Mouse (Mus musculus): Measurements from ENCODE around the gene Patj. TPM values are rescaled to one million over a fixed set of nuclear protein-coding genes. Genes with fewer than 3 reads are reported as not detected.

Patj gene
- polyA plus RNA-seq, 2 experiments, result 11.9 to 16.7 TPM

DNA sequence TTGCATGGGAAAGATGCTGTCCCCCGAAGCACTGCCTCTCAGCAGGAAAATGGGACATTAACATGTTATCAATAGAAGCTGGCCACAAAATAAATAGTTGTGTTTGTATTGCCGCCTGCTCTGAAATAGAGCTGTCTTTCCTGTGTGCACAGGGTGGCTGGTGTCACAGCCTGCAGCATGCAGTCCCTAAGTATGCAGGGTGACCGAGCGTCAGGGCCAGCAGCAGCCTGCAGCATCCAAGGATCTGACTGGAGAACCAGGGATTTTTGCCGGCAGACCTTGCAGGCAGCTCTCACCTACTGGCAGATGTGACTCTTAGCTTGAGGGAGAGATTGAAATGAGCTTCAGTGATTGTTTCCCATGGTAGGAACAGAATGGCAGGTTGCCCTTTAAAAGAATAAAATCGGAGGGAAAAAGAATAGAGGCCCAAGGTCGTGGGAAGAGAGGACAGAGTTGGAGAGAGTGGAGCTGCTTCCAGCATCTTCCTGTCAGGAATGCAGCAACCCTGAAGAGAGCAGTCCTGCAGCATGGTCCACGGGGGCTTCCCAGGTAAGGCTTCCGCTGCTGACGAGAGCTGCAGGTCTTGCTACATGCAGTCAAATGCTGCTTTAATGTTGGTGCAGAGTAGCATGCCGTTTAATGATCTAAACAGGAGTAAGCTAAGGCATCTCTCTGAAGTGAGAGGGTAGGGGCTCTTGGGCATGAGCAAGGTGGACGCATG lies 151.0 kb downstream of the Patj start:
- TF ChIP-seq POLR2A (IDR thresholded peaks at IDR 0.05; ENCODE audit: borderline replicate concordance, extremely low read depth, insufficient read depth, insufficient read length), result no peak
- no peaks in the 10 kb centered on the region for H3K9me3 ChIP-seq (ENCODE audit: control insufficient read depth, low read length)
- no peaks in the 10 kb centered on the region for H3K4me1 ChIP-seq (ENCODE audit: control insufficient read depth, insufficient read depth, low read length)
- no peaks in the 10 kb centered on the region for H3K27me3 ChIP-seq (ENCODE audit: control insufficient read depth, insufficient read depth, low read length)
- ATAC-seq (ENCODE audit: low FRiP score, low read depth), result no peak
- H3K27ac ChIP-seq (replicated peaks; ENCODE audit: low read depth, low read length), result no peak overlapping the region
- DNase-seq (ENCODE audit: low spot score), result no peak
- H3K9ac ChIP-seq (ENCODE audit: low read depth, low read length, severe bottlenecking), result no peak overlapping the region
- H3K36me3 ChIP-seq (ENCODE audit: control insufficient read depth, insufficient read depth, low read length), result no peaks in the 10 kb centered on the region
- no peak overlapping the region for H3K4me2 ChIP-seq (replicated peaks; ENCODE audit: low read depth, low read length, severe bottlenecking)
- 66% methylated on average over 12 of the region's 12 CpGs for WGBS
- H3K4me3 ChIP-seq (replicated peaks; ENCODE audit: low read length), result no peak overlapping the region

- ATAC-seq (ENCODE audit: low FRiP score, low read depth), result no peak
- Histone ChIP-seq H3K27me3 (ENCODE audit: control insufficient read depth, insufficient read depth, low read length) (no peaks in the 10 kb centered on the region), H3K36me3 (ENCODE audit: control insufficient read depth, insufficient read depth, low read length) (no peaks in the 10 kb centered on the region), H3K4me1 (ENCODE audit: control insufficient read depth, insufficient read depth, low read length) (peaks cover 12% of the 10 kb centered on the region), H3K4me2 (replicated peaks; ENCODE audit: low read depth, low read length, severe bottlenecking) (no peak overlapping the region), H3K9me3 (ENCODE audit: control insufficient read depth, low read length) (no peaks in the 10 kb centered on the region), H3K9ac (ENCODE audit: low read depth, low read length, severe bottlenecking) (no peak overlapping the region), H3K27ac (replicated peaks; ENCODE audit: low read depth, low read length) (no peak overlapping the region), H3K4me3 (replicated peaks; ENCODE audit: low read length) (no peak overlapping the region)
- no peak for TF ChIP-seq POLR2A (IDR thresholded peaks at IDR 0.05; ENCODE audit: borderline replicate concordance, extremely low read depth, insufficient read depth, insufficient read length)
- 69% methylated on average over 7 of the region's 7 CpGs for WGBS
- DNase-seq (ENCODE audit: low spot score), result no peak
Measured at GRCm38 (mm10) chr4:98549491-98549890, 153.9 kb downstream of the Patj start.

DNA sequence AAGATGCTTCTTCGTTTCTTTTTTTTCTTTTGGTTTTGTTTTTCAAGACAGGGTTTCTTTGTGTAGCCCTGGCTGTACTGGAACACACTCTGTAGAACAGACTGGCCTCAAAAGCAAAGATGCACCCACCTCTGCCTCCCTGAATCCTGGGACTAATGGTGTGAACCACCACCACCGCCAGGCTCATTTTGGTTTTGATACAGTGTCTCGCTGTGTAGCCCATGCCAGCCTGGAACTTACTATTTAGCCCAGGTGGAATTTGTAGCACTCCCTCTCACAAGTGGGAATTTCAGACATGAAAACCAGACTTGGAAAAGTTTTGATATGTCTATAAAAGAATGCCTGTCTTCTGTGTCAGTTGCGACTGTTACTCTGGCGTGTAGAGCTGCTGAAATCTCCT lies 154.5 kb downstream of the Patj start:
- Histone ChIP-seq H3K27ac (replicated peaks; ENCODE audit: low read depth, low read length) (no peak overlapping the region), H3K4me2 (replicated peaks; ENCODE audit: low read depth, low read length, severe bottlenecking) (no peak overlapping the region), H3K36me3 (ENCODE audit: control insufficient read depth, insufficient read depth, low read length) (no peaks in the 10 kb centered on the region), H3K27me3 (ENCODE audit: control insufficient read depth, insufficient read depth, low read length) (no peaks in the 10 kb centered on the region), H3K9me3 (ENCODE audit: control insufficient read depth, low read length) (no peaks in the 10 kb centered on the region), H3K9ac (ENCODE audit: low read depth, low read length, severe bottlenecking) (no peak overlapping the region), H3K4me3 (replicated peaks; ENCODE audit: low read length) (no peak overlapping the region), H3K4me1 (ENCODE audit: control insufficient read depth, insufficient read depth, low read length) (peaks cover 12% of the 10 kb centered on the region)
- WGBS, result 76% methylated on average over 5 of the region's 5 CpGs
- no peak for TF ChIP-seq POLR2A (IDR thresholded peaks at IDR 0.05; ENCODE audit: borderline replicate concordance, extremely low read depth, insufficient read depth, insufficient read length)
- no peak for DNase-seq (ENCODE audit: low spot score)
- no peak for ATAC-seq (ENCODE audit: low FRiP score, low read depth)

GRCm38 (mm10) chr4:98555666-98556065 lies 160.1 kb downstream of the Patj start:
- H3K27ac ChIP-seq (replicated peaks; ENCODE audit: low read depth, low read length), result no peak overlapping the region
- H3K4me1 ChIP-seq (ENCODE audit: control insufficient read depth, insufficient read depth, low read length), result peaks cover 17% of the 10 kb centered on the region
- no peaks in the 10 kb centered on the region for H3K36me3 ChIP-seq (ENCODE audit: control insufficient read depth, insufficient read depth, low read length)
- WGBS, result 93% methylated on average over 2 of the region's 2 CpGs
- H3K9ac ChIP-seq (ENCODE audit: low read depth, low read length, severe bottlenecking), result no peak overlapping the region
- DNase-seq (ENCODE audit: low spot score), result no peak
- TF ChIP-seq POLR2A (IDR thresholded peaks at IDR 0.05; ENCODE audit: borderline replicate concordance, extremely low read depth, insufficient read depth, insufficient read length), result no peak
- no peak overlapping the region for H3K4me3 ChIP-seq (replicated peaks; ENCODE audit: low read length)
- no peaks in the 10 kb centered on the region for H3K9me3 ChIP-seq (ENCODE audit: control insufficient read depth, low read length)
- H3K4me2 ChIP-seq (replicated peaks; ENCODE audit: low read depth, low read length, severe bottlenecking), result no peak overlapping the region
- no peak for ATAC-seq (ENCODE audit: low FRiP score, low read depth)
- H3K27me3 ChIP-seq (ENCODE audit: control insufficient read depth, insufficient read depth, low read length), result no peaks in the 10 kb centered on the region

- peaks cover 17% of the 10 kb centered on the region for H3K4me1 ChIP-seq (ENCODE audit: control insufficient read depth, insufficient read depth, low read length)
- H3K36me3 ChIP-seq (ENCODE audit: control insufficient read depth, insufficient read depth, low read length), result no peaks in the 10 kb centered on the region
- WGBS, result 96% methylated on average over 6 of the region's 6 CpGs
- TF ChIP-seq POLR2A (IDR thresholded peaks at IDR 0.05; ENCODE audit: borderline replicate concordance, extremely low read depth, insufficient read depth, insufficient read length), result no peak
- H3K9me3 ChIP-seq (ENCODE audit: control insufficient read depth, low read length), result no peaks in the 10 kb centered on the region
- H3K4me2 ChIP-seq (replicated peaks; ENCODE audit: low read depth, low read length, severe bottlenecking), result no peak overlapping the region
- no peak overlapping the region for H3K9ac ChIP-seq (ENCODE audit: low read depth, low read length, severe bottlenecking)
- DNase-seq (ENCODE audit: low spot score) (no peak), ATAC-seq (ENCODE audit: low FRiP score, low read depth) (no peak)
- H3K27me3 ChIP-seq (ENCODE audit: control insufficient read depth, insufficient read depth, low read length), result no peaks in the 10 kb centered on the region
- no peak overlapping the region for H3K4me3 ChIP-seq (replicated peaks; ENCODE audit: low read length)
- no peak overlapping the region for H3K27ac ChIP-seq (replicated peaks; ENCODE audit: low read depth, low read length)
Measured at GRCm38 (mm10) chr4:98556449-98556848, 160.9 kb downstream of the Patj start.

Measured in limb, embryonic 14.5 days (tissue).